Mouse (Mus musculus): ENCODE data around the gene Tor1a. TPM values are rescaled to one million over a fixed set of nuclear protein-coding genes. Genes with fewer than 3 reads are reported as not detected.

The Tor1a gene
- polyA plus RNA-seq, 1 experiment from 2014 or later, result 73.2 TPM

- Histone ChIP-seq H3K36me3 (ENCODE audit: control insufficient read depth, insufficient read depth, low read length) (peaks cover 47% of the 10 kb centered on the region), H3K4me2 (no peak overlapping the region), H3K4me3 (ENCODE audit: low read depth, low read length) (no peak overlapping the region), H3K4me1 (replicated peaks; ENCODE audit: control insufficient read depth, insufficient read depth, low read length) (peaks cover 19% of the 10 kb centered on the region), H3K9ac (ENCODE audit: low read depth, low read length) (no peak overlapping the region), H3K27ac (ENCODE audit: low read depth, low read length) (no peak overlapping the region), H3K9me3 (ENCODE audit: control insufficient read depth, low read length) (no peaks in the 10 kb centered on the region), H3K27me3 (replicated peaks; ENCODE audit: control insufficient read depth, insufficient read depth, low read length) (no peaks in the 10 kb centered on the region)
- ATAC-seq (replicated peaks; ENCODE audit: low FRiP score) (no peak), DNase-seq (ENCODE audit: low spot score) (no peak)
- 80% methylated on average over 11 of the region's 11 CpGs for WGBS
These were observed 5.0 kb downstream of the Tor1a start for GRCm38 (mm10) chr2:30962570-30963254.

DNA sequence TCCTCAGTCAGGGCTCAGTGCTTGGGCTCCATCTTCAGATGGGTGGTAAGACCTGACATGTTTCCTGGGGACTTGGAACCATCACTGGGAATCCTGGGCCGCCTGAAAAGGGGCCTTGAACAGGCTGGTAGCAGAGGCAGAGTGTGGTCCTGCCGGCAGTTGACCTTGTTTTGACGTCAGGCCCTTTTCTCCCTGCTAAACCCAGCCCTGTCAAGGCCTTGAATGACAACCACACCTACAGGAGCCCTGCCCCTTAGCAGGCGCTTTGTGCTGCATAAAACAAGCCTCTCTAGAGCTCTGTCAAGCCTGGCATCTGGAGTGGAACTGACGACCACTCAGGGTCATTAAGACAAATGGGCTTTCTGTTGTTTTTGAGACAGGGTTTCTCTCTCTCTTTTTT, 7.9 kb downstream of the Tor1a start:
- Histone ChIP-seq H3K4me1 (replicated peaks; ENCODE audit: control insufficient read depth, insufficient read depth, low read length) (peaks cover 10% of the 10 kb centered on the region), H3K27ac (ENCODE audit: low read depth, low read length) (no peak overlapping the region)

GRCm38 (mm10) chr2:30958726-30959125, 9.0 kb downstream of the Tor1a start:
- no peaks in the 10 kb centered on the region for H3K9me3 ChIP-seq (ENCODE audit: control insufficient read depth, low read length)
- H3K4me2 ChIP-seq, result no peak overlapping the region
- H3K4me1 ChIP-seq (replicated peaks; ENCODE audit: control insufficient read depth, insufficient read depth, low read length), result peaks cover 19% of the 10 kb centered on the region
- no peak overlapping the region for H3K9ac ChIP-seq (ENCODE audit: low read depth, low read length)
- no peak for DNase-seq (ENCODE audit: low spot score)
- 80% methylated on average over 14 of the region's 14 CpGs for WGBS
- no peak; the same call in 1 of the 2 replicates for ATAC-seq (replicated peaks; ENCODE audit: low FRiP score)
- no peaks in the 10 kb centered on the region for H3K27me3 ChIP-seq (replicated peaks; ENCODE audit: control insufficient read depth, insufficient read depth, low read length)
- H3K27ac ChIP-seq (ENCODE audit: low read depth, low read length), result peak overlapping the region; percentile 26; the same call in 1 of the 2 replicates
- peaks cover 60% of the 10 kb centered on the region for H3K36me3 ChIP-seq (ENCODE audit: control insufficient read depth, insufficient read depth, low read length)
- no peak overlapping the region for H3K4me3 ChIP-seq (ENCODE audit: low read depth, low read length)

More for the DNA sequence above, 7.9 kb downstream of the Tor1a start:
- H3K9ac ChIP-seq (ENCODE audit: low read depth, low read length), result no peak overlapping the region
- ATAC-seq (replicated peaks; ENCODE audit: low FRiP score), result no peak
- no peaks in the 10 kb centered on the region for H3K9me3 ChIP-seq (ENCODE audit: control insufficient read depth, low read length)
- DNase-seq (ENCODE audit: low spot score), result no peak
- 62% methylated on average over 5 of the region's 5 CpGs for WGBS
- no peaks in the 10 kb centered on the region for H3K27me3 ChIP-seq (replicated peaks; ENCODE audit: control insufficient read depth, insufficient read depth, low read length)
- no peak overlapping the region for H3K4me2 ChIP-seq
- peaks cover 62% of the 10 kb centered on the region for H3K36me3 ChIP-seq (ENCODE audit: control insufficient read depth, insufficient read depth, low read length)
- no peak overlapping the region for H3K4me3 ChIP-seq (ENCODE audit: low read depth, low read length)

DNA sequence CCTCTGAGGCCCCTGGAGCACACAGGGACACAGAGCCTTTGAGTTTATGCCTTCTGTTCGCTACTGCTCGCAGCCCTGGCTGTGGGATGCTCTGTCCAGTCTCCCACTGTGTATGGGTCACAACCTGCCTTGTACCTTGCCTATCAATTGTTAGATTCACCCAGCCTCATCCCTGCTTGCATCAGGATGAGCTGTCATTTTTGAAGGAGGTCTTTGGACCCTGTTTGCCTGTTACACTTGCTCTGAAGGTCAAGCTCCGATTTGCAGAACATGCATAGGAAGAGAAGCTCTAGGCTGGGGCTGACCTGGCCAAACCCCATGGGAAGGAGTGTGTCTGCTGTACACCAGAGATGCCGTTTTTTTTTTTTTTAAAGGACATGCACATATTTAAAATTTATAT, 10.2 kb downstream of the Tor1a start:
- no peak overlapping the region for H3K4me2 ChIP-seq
- H3K27me3 ChIP-seq (replicated peaks; ENCODE audit: control insufficient read depth, insufficient read depth, low read length), result no peaks in the 10 kb centered on the region
- WGBS, result 89% methylated on average over 4 of the region's 4 CpGs
- ATAC-seq (replicated peaks; ENCODE audit: low FRiP score), result no peak
- H3K36me3 ChIP-seq (ENCODE audit: control insufficient read depth, insufficient read depth, low read length), result peaks cover 51% of the 10 kb centered on the region
- DNase-seq (ENCODE audit: low spot score), result no peak
- no peaks in the 10 kb centered on the region for H3K9me3 ChIP-seq (ENCODE audit: control insufficient read depth, low read length)
- H3K27ac ChIP-seq (ENCODE audit: low read depth, low read length), result no peak overlapping the region
- no peak overlapping the region for H3K9ac ChIP-seq (ENCODE audit: low read depth, low read length)
- H3K4me1 ChIP-seq (replicated peaks; ENCODE audit: control insufficient read depth, insufficient read depth, low read length), result peaks cover 20% of the 10 kb centered on the region
- no peak overlapping the region for H3K4me3 ChIP-seq (ENCODE audit: low read depth, low read length)

GRCm38 (mm10) chr2:30954797-30955196, 12.9 kb downstream of the Tor1a start:
- no peak for ATAC-seq (replicated peaks; ENCODE audit: low FRiP score)
- 60% methylated on average over 6 of the region's 6 CpGs for WGBS
- Histone ChIP-seq H3K27ac (ENCODE audit: low read depth, low read length) (no peak overlapping the region), H3K27me3 (replicated peaks; ENCODE audit: control insufficient read depth, insufficient read depth, low read length) (no peaks in the 10 kb centered on the region), H3K9me3 (ENCODE audit: control insufficient read depth, low read length) (no peaks in the 10 kb centered on the region), H3K4me1 (replicated peaks; ENCODE audit: control insufficient read depth, insufficient read depth, low read length) (peaks cover 17% of the 10 kb centered on the region), H3K9ac (ENCODE audit: low read depth, low read length) (no peak overlapping the region), H3K36me3 (ENCODE audit: control insufficient read depth, insufficient read depth, low read length) (peaks cover 32% of the 10 kb centered on the region), H3K4me3 (ENCODE audit: low read depth, low read length) (peak overlapping the region; percentile 90), H3K4me2 (peak overlapping the region; percentile 95)
- DNase-seq (ENCODE audit: low spot score), result no peak

- peak within 1 kb of the TSS; percentile 90 for H3K4me3 ChIP-seq (ENCODE audit: low read depth, low read length)
- peak within 1 kb of the TSS; percentile 93 for H3K9ac ChIP-seq (ENCODE audit: low read depth, low read length)
- peaks cover 11% of the 10 kb centered on the region for H3K4me1 ChIP-seq (replicated peaks; ENCODE audit: control insufficient read depth, insufficient read depth, low read length)
- H3K36me3 ChIP-seq (ENCODE audit: control insufficient read depth, insufficient read depth, low read length), result peaks cover 18% of the 10 kb centered on the region
- no peaks in the 10 kb centered on the region for H3K9me3 ChIP-seq (ENCODE audit: control insufficient read depth, low read length)
- under 1% methylated on average over 60 of the region's 60 CpGs for WGBS
- ATAC-seq (replicated peaks; ENCODE audit: low FRiP score) (peak; percentile 91), DNase-seq (ENCODE audit: low spot score) (peak; percentile 84)
- peak within 1 kb of the TSS; percentile 90 for H3K27ac ChIP-seq (ENCODE audit: low read depth, low read length)
- H3K4me2 ChIP-seq, result peak within 1 kb of the TSS; percentile 95
- H3K27me3 ChIP-seq (replicated peaks; ENCODE audit: control insufficient read depth, insufficient read depth, low read length), result no peaks in the 10 kb centered on the region
These were observed 14.8 kb downstream of the Tor1a start, which contains the start of gene Tor1b for GRCm38 (mm10) chr2:30952824-30953490. Gene Tor1b (plus strand): TSS chr2:30952959.

DNA sequence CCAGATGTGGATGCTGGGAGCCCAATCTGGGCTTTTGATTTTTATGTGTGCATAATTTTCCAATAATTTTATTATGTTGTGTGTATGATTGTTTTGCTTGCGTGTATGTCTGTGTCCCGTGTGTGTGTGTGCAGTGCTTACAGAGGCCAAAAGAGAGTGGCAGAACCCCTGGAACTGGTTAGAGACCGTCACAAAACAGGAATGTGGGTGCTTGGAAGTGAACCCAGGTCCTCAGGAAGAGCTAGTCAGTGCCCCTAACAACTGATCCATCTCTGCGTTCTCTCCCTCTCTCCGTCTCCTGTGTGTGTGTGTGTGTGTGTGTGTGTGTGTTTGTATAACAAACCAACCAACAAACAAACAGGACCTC, 15.3 kb downstream of the Tor1a start:
- ATAC-seq (replicated peaks; ENCODE audit: low FRiP score), result no peak; the same call in 1 of the 2 replicates
- no peak for DNase-seq (ENCODE audit: low spot score)
- H3K4me2 ChIP-seq, result peak overlapping the region; percentile 95
- H3K27me3 ChIP-seq (replicated peaks; ENCODE audit: control insufficient read depth, insufficient read depth, low read length), result no peaks in the 10 kb centered on the region
- H3K9ac ChIP-seq (ENCODE audit: low read depth, low read length), result peak overlapping the region; percentile 93
- no peak overlapping the region for H3K27ac ChIP-seq (ENCODE audit: low read depth, low read length)
- WGBS, result 24% methylated on average over 5 of the region's 5 CpGs
- H3K36me3 ChIP-seq (ENCODE audit: control insufficient read depth, insufficient read depth, low read length), result peaks cover 13% of the 10 kb centered on the region
- H3K9me3 ChIP-seq (ENCODE audit: control insufficient read depth, low read length), result no peaks in the 10 kb centered on the region
- H3K4me1 ChIP-seq (replicated peaks; ENCODE audit: control insufficient read depth, insufficient read depth, low read length), result peaks cover 11% of the 10 kb centered on the region
- H3K4me3 ChIP-seq (ENCODE audit: low read depth, low read length), result peak overlapping the region; percentile 90

GRCm38 (mm10) chr2:30942603-30943011, 25.1 kb downstream of the Tor1a start:
- Histone ChIP-seq H3K27me3 (replicated peaks; ENCODE audit: control insufficient read depth, insufficient read depth, low read length) (no peaks in the 10 kb centered on the region), H3K4me2 (peak overlapping the region; percentile 63), H3K4me3 (ENCODE audit: low read depth, low read length) (peak overlapping the region; percentile 49), H3K9ac (ENCODE audit: low read depth, low read length) (no peak overlapping the region; the same call in 1 of the 2 replicates), H3K27ac (ENCODE audit: low read depth, low read length) (no peak overlapping the region), H3K4me1 (replicated peaks; ENCODE audit: control insufficient read depth, insufficient read depth, low read length) (no peaks in the 10 kb centered on the region), H3K36me3 (ENCODE audit: control insufficient read depth, insufficient read depth, low read length) (no peaks in the 10 kb centered on the region), H3K9me3 (ENCODE audit: control insufficient read depth, low read length) (no peaks in the 10 kb centered on the region)
- DNase-seq (ENCODE audit: low spot score) (peak; percentile 65), ATAC-seq (replicated peaks; ENCODE audit: low FRiP score) (peak; percentile 73)
- WGBS, result 25% methylated on average over 16 of the region's 16 CpGs
